Mouse (Mus musculus) heart, postnatal 36 days (tissue): ENCODE measurements at regions not wholly inside any gene's neighbourhood (a gene's known extent, or its start where the extent isn't known, plus 50 kb on each side); places are given as distances from the start of the nearest gene placed in this dataset.

ENCODE experiments used
- DNase-seq, 2 experiments: peaks; one replicate each; pipeline ENCODE4 v3.0.0; 2021 to 2022
- intact Hi-C: fragments of 180-260 bp; cut with DNase I; formaldehyde crosslinking; loops from one replicate; pipeline ENCODE4 v1.15.1; 2025

DNA sequence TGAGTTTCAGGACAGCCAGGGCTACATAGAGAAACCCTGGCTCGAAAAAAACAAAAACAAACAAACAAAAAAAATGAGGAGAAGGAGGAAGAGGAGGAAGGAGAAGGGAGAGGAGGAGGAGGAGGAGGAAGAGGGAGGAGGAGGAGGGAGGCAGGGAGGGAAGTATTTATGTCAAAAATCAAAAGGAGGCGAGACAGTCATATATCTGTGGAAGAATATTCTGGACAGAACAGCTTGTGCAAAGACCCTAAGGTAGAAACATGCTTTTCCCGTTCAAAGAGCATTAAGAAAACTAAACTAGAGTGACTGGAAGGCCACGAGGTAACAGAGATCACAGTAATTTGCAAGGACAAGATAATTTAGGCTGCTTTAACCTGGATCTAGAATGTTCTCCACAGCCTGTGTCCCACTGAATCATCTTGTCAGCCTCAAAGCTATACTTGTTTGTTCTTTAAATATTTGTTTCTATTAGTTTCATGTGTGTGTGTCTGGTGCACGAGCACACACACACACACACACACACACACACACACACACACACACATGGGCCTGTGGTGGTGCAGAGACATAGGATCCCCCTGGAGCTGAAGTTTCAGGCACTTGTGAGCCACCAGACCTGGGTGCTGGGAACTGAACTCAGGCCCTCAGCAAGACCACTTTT, 50.5 kb upstream of the Cpsf6 start:
- intact Hi-C loops = loop anchor here (10.0 kb wide), 1 partner anchor 206 kb away; the partner anchor contains the start of gene Yeats4
- no peak for DNase-seq

DNA sequence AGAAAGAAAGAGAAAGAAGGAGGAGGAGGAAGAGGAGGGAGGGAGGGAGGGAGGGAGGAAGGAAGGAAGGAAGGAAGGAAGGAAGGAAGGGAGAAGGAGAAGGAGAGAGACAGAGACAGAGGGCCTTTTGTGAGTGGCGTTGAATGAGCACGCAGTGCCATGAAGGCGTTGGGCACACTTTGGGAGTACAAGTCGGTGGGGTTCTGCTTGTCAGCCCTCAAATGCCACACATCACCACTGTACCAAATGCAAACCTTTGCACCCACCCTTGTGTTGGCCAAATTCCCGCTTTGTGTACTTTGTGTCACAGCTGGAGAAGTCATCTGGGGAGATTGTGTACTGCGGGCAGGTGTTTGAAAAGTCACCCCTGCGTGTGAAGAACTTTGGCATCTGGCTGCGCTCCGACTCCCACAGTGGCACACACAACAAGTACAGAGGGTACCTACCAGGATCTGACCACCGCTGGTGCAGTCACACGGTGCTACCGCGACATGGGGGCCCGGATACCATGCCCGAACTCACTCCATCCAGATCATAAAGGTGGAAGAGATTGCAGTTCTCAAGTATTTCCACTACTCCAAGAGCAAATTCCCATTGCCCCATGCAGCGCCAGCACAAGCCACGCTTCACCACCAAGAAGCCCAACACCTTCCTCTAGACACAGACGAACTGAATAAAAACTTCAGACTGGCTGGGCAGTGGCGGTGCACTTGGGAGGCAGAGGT, 49.8 kb upstream of the Cpsf6 start:
- no peak for DNase-seq
- intact Hi-C loops = loop anchor here (10.0 kb wide), 1 partner anchor 205 kb away; the partner anchor contains the start of gene Yeats4
